Mouse (Mus musculus) Patski (cell line): ENCODE measurements around the gene Usp29. TPM values are rescaled to one million over a fixed set of nuclear protein-coding genes. Genes with fewer than 3 reads are reported as not detected.
A peak's percentile ranks its signal among the peaks of the same experiment; 100 is the strongest.
"Not testable (repeated sequence)": the region's sequence is repeated elsewhere in the genome, so short reads cannot be mapped to it uniquely, and the experiment has no call there.

Experiments used
- ATAC-seq: fragments of 100-300 bp; one replicate; pipeline ENCODE4 v1.8.0; 2021
- CTCF ChIA-PET: fragments of 350-600 bp; sonication (Branson Sonifier 250); formaldehyde crosslinking; loops from one replicate; lab custom pipeline; 2022; ENCODE audit warnings: inconsistent platforms; lab: Charles Lee
- POLR2A ChIA-PET: fragments of 350-600 bp; sonication (Branson Sonifier 250); formaldehyde crosslinking; loops from one replicate; lab custom pipeline; 2022; ENCODE audit warnings: antibody characterized with exemption, inconsistent platforms; lab: Charles Lee
- DNase-seq: peaks from one replicate; pipeline ENCODE4 v3.0.0-alpha.2; 2011; ENCODE audit warnings: low read depth, low spot score
- H3K27me3 ChIP-seq: fragments of 371-371 bp; one replicate; pipeline ENCODE4 v1.5.1; 2021
- CTCF ChIP-seq: fragments of 100-300 bp; IDR thresholded peaks from one replicate; pipeline ENCODE4 v1.5.1; 2021
- in situ Hi-C: fragments of 300-500 bp; cut with MboI; formaldehyde crosslinking; loops from 3 replicates; pipeline ENCODE4 v1.11.1; 2018; ENCODE audit warnings: low pct_unique_long_range_greater_than_20kb, mixed read lengths
- polyA plus RNA-seq: library from polyadenylated mRNA; unstranded; gene quantifications from one replicate; pipeline ENCODE4 v1.2.3, GENCODE M21; 2021

The Usp29 gene
- polyA plus RNA-seq, 1 experiment from 2014 or later, result 4.3 TPM

DNA sequence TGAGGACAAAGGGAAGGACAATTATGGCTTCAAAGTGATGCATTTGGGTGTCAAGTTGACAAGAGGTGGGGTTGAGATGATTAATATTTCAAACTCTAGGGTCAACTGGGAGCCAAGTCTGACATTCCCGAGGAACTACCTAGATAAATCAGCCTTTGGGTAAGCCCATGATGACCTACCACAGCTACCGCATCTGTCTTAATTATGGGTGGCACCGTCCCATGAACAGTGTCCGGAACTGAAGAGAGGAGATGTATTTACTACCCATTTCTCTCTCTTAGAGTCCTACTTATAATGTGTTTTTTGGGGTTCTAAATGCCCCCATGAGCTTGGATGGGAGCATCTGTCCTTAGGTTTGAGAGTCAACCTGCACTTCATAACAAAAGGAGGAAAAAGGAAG lies 226.2 kb downstream of the Usp29 start:
- DNase-seq (no peak), ATAC-seq (no peak)
- no peaks in the 10 kb centered on the region for H3K27me3 ChIP-seq
- ChIA-PET CTCF (no interaction called here), POLR2A (no interaction called here)
- in situ Hi-C loops, result loop anchor here (25.0 kb wide), 1 partner anchor 331 kb away; the partner anchor contains the start of gene Gm45844
- TF ChIP-seq CTCF, result no peak

DNA sequence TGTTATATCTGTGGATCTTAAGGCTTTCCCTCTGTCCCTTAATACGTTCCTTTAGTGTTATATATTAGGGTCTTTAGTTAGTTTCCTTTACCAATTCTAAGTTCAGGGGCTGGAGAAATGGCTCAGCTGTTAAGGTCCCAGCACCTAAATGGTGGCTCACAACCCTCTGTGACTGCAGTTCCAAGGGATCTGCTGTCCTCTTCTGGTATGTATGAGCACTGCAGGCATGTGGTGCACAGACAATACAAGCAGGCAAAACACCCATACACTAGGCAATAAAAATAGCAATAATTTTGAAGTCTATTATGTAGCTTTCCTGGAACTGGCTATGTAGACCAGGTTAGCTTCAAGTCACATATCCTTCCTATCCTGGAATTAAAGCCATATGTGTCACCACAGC lies 228.2 kb downstream of the Usp29 start:
- peaks cover 9% of the 10 kb centered on the region for H3K27me3 ChIP-seq
- ChIA-PET CTCF (no interaction called here), POLR2A (no interaction called here)
- ATAC-seq (no peak), DNase-seq (no peak)
- in situ Hi-C loops, result loop anchor here (25.0 kb wide), 1 partner anchor 329 kb away; the partner anchor contains the start of gene Gm45844
- peak; percentile 56 for TF ChIP-seq CTCF

DNA sequence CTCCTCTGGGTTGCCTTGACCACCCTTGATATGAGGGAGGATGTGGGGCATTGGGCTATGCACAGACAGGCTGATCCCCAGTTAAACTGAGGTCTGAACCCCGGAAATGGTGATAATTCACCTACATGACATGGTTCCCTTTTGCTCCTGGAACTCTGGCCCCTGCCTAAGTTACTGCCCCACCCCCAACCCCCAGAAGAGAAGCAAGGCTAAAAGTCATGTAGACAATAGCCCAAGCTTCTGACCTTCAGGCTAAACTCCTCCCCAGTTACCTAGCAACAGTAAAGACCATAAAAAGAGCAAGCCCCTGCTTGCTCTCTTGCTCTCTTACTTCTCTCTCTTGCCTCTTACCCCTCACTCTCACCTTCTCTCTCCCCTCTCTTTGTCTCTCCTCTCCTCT lies 243.2 kb downstream of the Usp29 start:
- CTCF ChIA-PET, result no interaction called here
- ATAC-seq, result no peak
- in situ Hi-C loops, result loop anchor here (25.0 kb wide), 1 partner anchor 314 kb away; the partner anchor contains the start of gene Gm45844

DNA sequence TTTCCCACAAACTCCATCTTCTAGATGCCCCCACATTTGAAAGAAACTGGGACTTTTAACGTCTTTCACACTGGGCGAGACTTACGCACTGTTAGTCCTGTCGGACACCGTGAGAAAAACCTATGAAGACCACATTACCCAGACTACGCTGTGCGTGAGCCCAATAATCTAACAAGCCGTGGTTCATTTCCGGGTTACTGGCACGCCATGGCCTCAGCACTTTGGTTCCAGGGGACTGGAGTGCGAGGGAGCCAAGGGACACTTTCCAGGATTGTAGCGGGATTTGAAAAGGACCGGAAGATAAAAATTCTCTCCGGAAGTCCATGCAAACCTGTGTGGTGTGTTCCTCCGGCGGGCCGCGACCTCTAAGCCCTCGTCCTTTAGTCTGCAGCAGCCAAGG lies 246.5 kb downstream of the Usp29 start:
- in situ Hi-C loops, result no loop called here
- H3K27me3 ChIP-seq, result no peaks in the 10 kb centered on the region
- no peak for ATAC-seq
- POLR2A ChIA-PET, result no interaction called here
- CTCF ChIA-PET, result no interaction called here
- TF ChIP-seq CTCF, result no peak
- DNase-seq, result no peak

More for the DNA sequence above, 243.2 kb downstream of the Usp29 start:
- H3K27me3 ChIP-seq, result no peaks in the 10 kb centered on the region
- DNase-seq, result no peak
- POLR2A ChIA-PET, result no interaction called here
- TF ChIP-seq CTCF, result no peak

- CTCF ChIA-PET, POLR2A ChIA-PET, H3K27me3 ChIP-seq, DNase-seq, ATAC-seq, in situ Hi-C loops: not testable (repeated sequence)
Observed at GRCm38 (mm10) chr7:6995251-6995650, 264.9 kb downstream of the Usp29 start, which contains the start of gene Aurkc. Gene Aurkc, plus strand, starts transcription at chr7:6995300.

- H3K27me3 ChIP-seq, DNase-seq, CTCF ChIA-PET, in situ Hi-C loops, ATAC-seq, POLR2A ChIA-PET: not testable (repeated sequence)
Observed at GRCm38 (mm10) chr7:6998914-6999313, 268.5 kb downstream of the Usp29 start.

DNA sequence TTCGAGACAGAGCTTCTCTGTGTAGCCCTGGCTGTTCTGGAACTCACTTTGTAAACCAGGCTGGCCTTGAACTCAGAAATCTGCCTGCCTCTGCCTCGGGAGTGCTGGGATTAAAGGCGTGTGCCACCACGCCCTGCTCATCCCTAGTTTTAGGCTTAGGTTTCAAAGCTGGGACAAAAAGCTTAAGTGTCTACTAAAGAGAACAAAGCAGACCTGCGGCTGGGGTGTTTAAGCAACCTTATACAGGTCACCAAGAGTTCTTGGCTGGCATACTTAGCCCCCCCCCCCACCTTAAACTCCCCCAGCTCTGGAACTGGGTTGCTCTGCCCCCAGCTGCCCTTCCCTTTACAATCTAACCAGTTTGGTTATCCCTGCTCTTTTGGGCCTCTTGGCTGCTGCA lies 275.1 kb downstream of the Usp29 start:
- DNase-seq, POLR2A ChIA-PET, in situ Hi-C loops, ATAC-seq, H3K27me3 ChIP-seq, CTCF ChIA-PET: not testable (repeated sequence)

Other genes with a start within 250 kb of the Usp29 start
- not detected for gene Olfr5, start 243.6 kb upstream of the Usp29 start, polyA plus RNA-seq
- gene Olfr1347, start 230.8 kb upstream of the Usp29 start, polyA plus RNA-seq, result not detected
- gene Olfr1348, start 221.8 kb upstream of the Usp29 start, polyA plus RNA-seq, result not detected
- not detected for gene Olfr1349, start 207.6 kb upstream of the Usp29 start, polyA plus RNA-seq
- not detected for gene Olfr1350, start 165.7 kb upstream of the Usp29 start, polyA plus RNA-seq
- gene Zim1, start 34.1 kb upstream of the Usp29 start, polyA plus RNA-seq, result 127 TPM
- gene Peg3, start 147 bp upstream of the Usp29 start, polyA plus RNA-seq, result 90.8 TPM